Mouse (Mus musculus) liver, embryonic 16.5 days (tissue): ENCODE results near the gene Clec1b. TPM values are rescaled to one million over a fixed set of nuclear protein-coding genes. Genes with fewer than 3 reads are reported as not detected.

Source experiments
- ATAC-seq: fragments of 200-750 bp; cut with Nextera tagmentation; 2 replicates; pipeline ENCODE4 v1.8.0; 2017; ENCODE audit warnings: low read depth, mild to moderate bottlenecking, moderate number of reproducible peaks, moderate library complexity
- H3K27ac ChIP-seq: fragments of 300-500 bp; sonication (generic); 2 replicates; pipeline ENCODE4 v1.5.1; 2014; ENCODE audit warnings: mild to moderate bottlenecking, low read length
- H3K27me3 ChIP-seq: fragments of 300-500 bp; sonication (generic); 2 replicates; pipeline ENCODE4 v1.6.1; 2014; ENCODE audit warnings: low read depth, low read length, mixed read lengths; ENCODE audit not compliant: control insufficient read depth, insufficient read depth
- H3K36me3 ChIP-seq: fragments of 300-500 bp; sonication (generic); 2 replicates; pipeline ENCODE4 v1.6.1; 2014; ENCODE audit warnings: mild to moderate bottlenecking; ENCODE audit not compliant: control insufficient read depth, insufficient read depth
- H3K4me1 ChIP-seq: fragments of 300-500 bp; sonication (generic); 2 replicates; pipeline ENCODE4 v1.6.1; 2014; ENCODE audit warnings: low read depth, low read length, mixed read lengths; ENCODE audit not compliant: control insufficient read depth
- H3K4me2 ChIP-seq: fragments of 300-500 bp; sonication (generic); 2 replicates; pipeline ENCODE4 v1.6.1; 2014; ENCODE audit warnings: low read depth, low read length, mixed read lengths
- H3K4me3 ChIP-seq: fragments of 300-500 bp; sonication (generic); 2 replicates; pipeline ENCODE4 v1.5.1; 2014; ENCODE audit warnings: low read depth, mild to moderate bottlenecking, low read length
- H3K9ac ChIP-seq: fragments of 300-500 bp; sonication (generic); 2 replicates; pipeline ENCODE4 v1.6.1; 2014; ENCODE audit warnings: low read depth, low read length
- H3K9me3 ChIP-seq: fragments of 300-500 bp; sonication (generic); replicated peaks from 2 replicates; pipeline ENCODE4 v1.6.1; 2016; ENCODE audit warnings: low read length; ENCODE audit not compliant: control insufficient read depth
- whole genome bisulfite sequencing: fragments of 180-500 bp; shearing (Covaris S2); extraction: QIAGEN DNeasy Blood & Tissue Kit; methylation state at CpG from one replicate; pipeline ENCODE4 v1.1.7; 2014; ENCODE audit not compliant: insufficient replicate concordance; 5-methylcytosine and 5-hydroxymethylcytosine counted together
- polyA plus RNA-seq: library from polyadenylated mRNA; unstranded; fragments of >200 nt; fragmentation: Nextera tagmentation; extraction: Ambion mirVana; gene quantifications from 2 replicates; pipeline ENCODE4 v1.2.1, GENCODE M21; 2015

The Clec1b gene
- polyA plus RNA-seq, 1 experiment from 2014 or later = 26.1 TPM

- Histone ChIP-seq H3K36me3 (no peaks in the 10 kb centered on the region), H3K27me3 (no peaks in the 10 kb centered on the region), H3K9ac (no peak overlapping the region), H3K9me3 (no peaks in the 10 kb centered on the region), H3K4me1 (no peaks in the 10 kb centered on the region), H3K27ac (no peak overlapping the region), H3K4me2 (no peak overlapping the region), H3K4me3 (no peak overlapping the region)
- no peak for ATAC-seq
- 55% methylated on average over 2 of the region's 2 CpGs for WGBS
Observed at GRCm38 (mm10) chr6:129402404-129402803, 5.3 kb downstream of the Clec1b start.

- Histone ChIP-seq H3K27me3 (no peaks in the 10 kb centered on the region), H3K9me3 (no peaks in the 10 kb centered on the region), H3K4me2 (no peak overlapping the region), H3K4me1 (no peaks in the 10 kb centered on the region), H3K9ac (no peak overlapping the region), H3K27ac (no peak overlapping the region), H3K4me3 (no peak overlapping the region), H3K36me3 (no peaks in the 10 kb centered on the region)
- 70% methylated on average over 6 of the region's 6 CpGs for WGBS
- ATAC-seq = no peak
Observed at GRCm38 (mm10) chr6:129403391-129403790, 6.3 kb downstream of the Clec1b start.

DNA sequence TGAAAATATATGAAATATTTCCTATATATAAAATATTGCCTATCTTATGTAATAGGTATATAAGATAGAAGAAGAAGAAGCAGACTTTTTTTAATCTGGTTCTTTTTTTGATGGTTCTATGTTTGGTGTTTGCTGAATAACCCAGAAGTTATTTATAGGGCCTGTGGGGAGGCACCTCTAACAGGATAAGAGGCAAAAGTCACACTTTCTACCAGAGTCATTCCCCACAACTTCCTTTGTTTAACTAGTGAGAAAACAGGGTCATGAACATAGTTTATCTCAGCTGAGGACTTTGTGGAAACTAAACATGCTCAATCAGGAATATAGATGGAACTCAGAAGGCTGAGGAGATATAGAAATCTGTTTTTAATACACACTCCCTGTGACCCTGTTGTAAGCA, 8.9 kb downstream of the Clec1b start:
- H3K4me1 ChIP-seq = no peaks in the 10 kb centered on the region
- no peak overlapping the region for H3K4me3 ChIP-seq
- no peak overlapping the region for H3K27ac ChIP-seq
- ATAC-seq = peak; percentile 37; the same call in 1 of the 2 replicates
- no peaks in the 10 kb centered on the region for H3K27me3 ChIP-seq
- H3K4me2 ChIP-seq = no peak overlapping the region
- no peaks in the 10 kb centered on the region for H3K9me3 ChIP-seq
- no peaks in the 10 kb centered on the region for H3K36me3 ChIP-seq
- H3K9ac ChIP-seq = no peak overlapping the region

- Histone ChIP-seq H3K4me1 (no peaks in the 10 kb centered on the region), H3K4me3 (no peak overlapping the region), H3K4me2 (no peak overlapping the region), H3K27me3 (no peaks in the 10 kb centered on the region), H3K27ac (peak overlapping the region; percentile 56; the same call in 1 of the 2 replicates), H3K36me3 (no peaks in the 10 kb centered on the region), H3K9ac (no peak overlapping the region), H3K9me3 (no peaks in the 10 kb centered on the region)
- peak; percentile 52 for ATAC-seq
- 12% methylated on average over 2 of the region's 2 CpGs for WGBS
Observed at GRCm38 (mm10) chr6:129407324-129407723, 10.2 kb downstream of the Clec1b start.

DNA sequence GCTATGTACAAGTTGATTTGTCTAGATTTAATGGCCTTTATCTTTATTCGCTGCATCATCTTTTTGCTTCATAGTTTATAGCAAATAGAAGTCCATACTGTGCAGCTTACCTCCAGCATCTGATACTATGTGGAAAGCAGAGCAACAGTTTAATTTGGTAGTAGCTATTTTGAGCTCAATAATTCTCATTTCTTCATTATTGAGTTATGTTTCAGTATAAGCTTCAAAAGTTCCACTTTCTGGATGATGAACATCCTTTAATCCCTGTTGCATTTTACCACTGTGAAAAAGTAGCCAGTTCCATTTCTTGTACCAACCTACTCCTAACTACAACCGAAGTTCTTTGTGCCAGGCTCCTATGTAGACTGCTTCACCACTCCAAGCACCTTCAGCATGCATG, 11.5 kb downstream of the Clec1b start, which contains the start of gene Clec9a:
Gene Clec9a, plus strand, starts transcription at position 301 of the 400 bp plus-strand sequence.
- no peaks in the 10 kb centered on the region for H3K36me3 ChIP-seq
- H3K27ac ChIP-seq = 0 out of 2 replicates have a peak within 1 kb of the TSS, but pooled peaks have one; percentile 15
- no peak within 1 kb of the TSS for H3K9ac ChIP-seq
- no peaks in the 10 kb centered on the region for H3K9me3 ChIP-seq
- H3K4me3 ChIP-seq = no peak within 1 kb of the TSS
- ATAC-seq = no peak
- H3K4me2 ChIP-seq = no peak within 1 kb of the TSS
- H3K4me1 ChIP-seq = no peaks in the 10 kb centered on the region
- 56% methylated on average over 2 of the region's 2 CpGs for WGBS
- H3K27me3 ChIP-seq = no peaks in the 10 kb centered on the region

DNA sequence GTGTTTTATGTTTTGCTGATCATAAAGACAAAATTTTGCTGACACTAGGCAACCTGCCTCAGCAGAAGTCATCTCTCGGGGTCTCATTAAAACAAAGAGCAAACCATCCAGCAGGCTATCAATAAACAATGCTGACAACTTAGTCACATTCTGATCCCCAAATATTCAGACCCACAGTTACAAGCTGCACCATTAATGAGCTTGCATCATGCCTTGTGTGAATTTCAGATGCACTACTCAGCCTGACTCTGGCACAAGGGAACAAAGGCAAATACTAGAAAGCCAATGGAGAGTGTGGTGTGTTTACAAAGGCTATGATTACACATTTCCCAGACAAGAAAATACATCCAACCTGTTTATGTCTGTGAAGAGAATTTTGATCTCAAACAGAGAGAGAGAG, 17.1 kb downstream of the Clec1b start:
- Histone ChIP-seq H3K4me2 (no peak overlapping the region), H3K9me3 (no peaks in the 10 kb centered on the region), H3K9ac (no peak overlapping the region), H3K27me3 (no peaks in the 10 kb centered on the region), H3K4me3 (no peak overlapping the region), H3K27ac (no peak overlapping the region), H3K36me3 (no peaks in the 10 kb centered on the region), H3K4me1 (no peaks in the 10 kb centered on the region)
- WGBS = 42% methylated on average over 1 of the region's 1 CpGs
- ATAC-seq = no peak

DNA sequence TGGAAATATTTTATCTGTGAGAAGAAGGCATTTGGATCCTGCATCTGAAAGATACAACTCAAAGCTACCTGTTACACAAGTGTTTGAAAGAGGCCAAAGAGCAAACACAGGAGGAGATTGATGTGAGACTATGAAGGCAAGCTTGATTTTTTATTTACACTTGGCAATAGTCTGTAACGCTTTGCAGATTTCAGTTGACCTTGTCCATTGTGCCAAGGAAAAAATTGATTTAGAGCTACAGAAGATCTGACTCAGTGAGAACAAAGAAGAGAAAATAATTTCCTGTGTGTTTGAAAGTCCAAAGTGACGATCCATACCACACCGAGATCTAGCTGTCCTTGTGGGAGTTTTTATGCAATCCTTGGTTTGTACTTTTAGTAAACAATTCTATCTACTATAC, 25.2 kb downstream of the Clec1b start:
- no peak for ATAC-seq
- Histone ChIP-seq H3K4me2 (no peak overlapping the region), H3K4me1 (peaks cover 2% of the 10 kb centered on the region), H3K9me3 (no peaks in the 10 kb centered on the region), H3K9ac (no peak overlapping the region), H3K36me3 (no peaks in the 10 kb centered on the region), H3K27me3 (no peaks in the 10 kb centered on the region), H3K27ac (no peak overlapping the region), H3K4me3 (no peak overlapping the region)
- 59% methylated on average over 3 of the region's 3 CpGs for WGBS

GRCm38 (mm10) chr6:129423040-129423733, 26.1 kb downstream of the Clec1b start:
- H3K36me3 ChIP-seq = no peaks in the 10 kb centered on the region
- no peak for ATAC-seq
- H3K4me1 ChIP-seq = peaks cover 2% of the 10 kb centered on the region
- no peaks in the 10 kb centered on the region for H3K27me3 ChIP-seq
- no peak overlapping the region for H3K4me3 ChIP-seq
- no peak overlapping the region for H3K9ac ChIP-seq
- H3K9me3 ChIP-seq = no peaks in the 10 kb centered on the region
- WGBS = 62% methylated on average over 4 of the region's 4 CpGs
- H3K4me2 ChIP-seq = no peak overlapping the region
- H3K27ac ChIP-seq = no peak overlapping the region

DNA sequence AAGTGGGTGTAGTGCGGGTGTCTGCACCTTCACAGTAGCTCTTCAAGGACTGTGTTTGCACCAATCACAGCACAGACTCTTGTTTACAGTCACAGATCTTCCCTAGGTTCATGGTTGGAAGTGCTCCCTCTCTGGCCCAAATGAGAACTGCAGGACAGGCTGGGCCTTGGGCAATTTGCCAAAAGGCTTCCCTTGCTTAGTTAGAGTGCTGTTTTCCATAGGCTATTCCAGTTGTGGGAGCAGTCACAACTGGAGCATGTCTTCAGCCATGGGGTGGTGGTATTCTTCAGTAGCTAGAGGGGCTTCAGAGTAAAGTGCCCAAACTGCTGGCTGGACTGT, 26.6 kb downstream of the Clec1b start:
- no peak overlapping the region for H3K4me2 ChIP-seq
- H3K9ac ChIP-seq = no peak overlapping the region
- 4% methylated on average over 1 of the region's 1 CpGs for WGBS
- no peak overlapping the region for H3K4me3 ChIP-seq
- H3K4me1 ChIP-seq = peaks cover 2% of the 10 kb centered on the region
- ATAC-seq = peak; percentile 70
- no peaks in the 10 kb centered on the region for H3K36me3 ChIP-seq
- no peaks in the 10 kb centered on the region for H3K27me3 ChIP-seq
- H3K27ac ChIP-seq = no peak overlapping the region
- H3K9me3 ChIP-seq = no peaks in the 10 kb centered on the region
